Mouse (Mus musculus) liver, embryonic 14.5 days (tissue): Measurements from ENCODE around the gene Prr18. TPM values are rescaled to one million over a fixed set of nuclear protein-coding genes. Genes with fewer than 3 reads are reported as not detected.

ENCODE experiments used
- ATAC-seq: fragments of 200-750 bp; cut with Nextera tagmentation; 2 replicates; pipeline ENCODE4 v1.8.0; 2017; ENCODE audit warnings: moderate number of reproducible peaks, mild to moderate bottlenecking, moderate library complexity; ENCODE audit not compliant: insufficient read depth
- DNase-seq, 3 experiments: peaks; one replicate each; pipeline ENCODE4 v3.0.0-alpha.2; 2012 to 2013; ENCODE audit warnings: low read depth in 3 of 3, low spot score in 3 of 3
- H3K27ac ChIP-seq: fragments of 300-500 bp; sonication (generic); 2 replicates; pipeline ENCODE4 v1.5.1; 2014; ENCODE audit warnings: moderate library complexity, mild to moderate bottlenecking, control low read depth, inconsistent platforms
- H3K27me3 ChIP-seq: fragments of 300-500 bp; sonication (generic); 2 replicates; pipeline ENCODE4 v1.6.1; 2014; ENCODE audit warnings: mild to moderate bottlenecking, low read length, moderate library complexity; ENCODE audit not compliant: control insufficient read depth, insufficient read depth
- H3K36me3 ChIP-seq: fragments of 300-500 bp; sonication (generic); replicated peaks from 2 replicates; pipeline ENCODE4 v1.6.1; 2014; ENCODE audit warnings: low read depth; ENCODE audit not compliant: control insufficient read depth, insufficient read depth
- H3K4me1 ChIP-seq, 2 experiments: fragments of 200-500 bp in 1 of 2; fragments of 300-500 bp in 1 of 2; sonication (generic) in 1 of 2; replicated peaks; 2 replicates each; pipeline ENCODE4 v1.6.1; 2012 to 2014; ENCODE audit warnings: antibody characterized with exemption in 1 of 2, inconsistent platforms in 1 of 2, low read length in 1 of 2; ENCODE audit not compliant: control insufficient read depth in 2 of 2, insufficient read depth in 2 of 2
- H3K4me2 ChIP-seq: fragments of 300-500 bp; sonication (generic); 2 replicates; pipeline ENCODE4 v1.6.1; 2014; ENCODE audit warnings: low read depth, mild to moderate bottlenecking, control low read depth, moderate library complexity
- H3K4me3 ChIP-seq, 2 experiments: fragments of 200-500 bp in 1 of 2; fragments of 300-500 bp in 1 of 2; sonication (generic) in 1 of 2; 2 replicates each; pipeline ENCODE4 v1.5.1; 2012 to 2014; ENCODE audit warnings: low read depth in 2 of 2, low read length in 2 of 2, mild to moderate bottlenecking in 2 of 2, control low read depth in 1 of 2, inconsistent platforms in 1 of 2, moderate library complexity in 1 of 2; ENCODE audit not compliant: insufficient read depth in 1 of 2
- H3K9ac ChIP-seq: fragments of 300-500 bp; sonication (generic); replicated peaks from 2 replicates; pipeline ENCODE4 v1.6.1; 2014; ENCODE audit warnings: mild to moderate bottlenecking, control low read depth, moderate library complexity
- H3K9me3 ChIP-seq: fragments of 300-500 bp; sonication (generic); 2 replicates; pipeline ENCODE4 v1.6.1; 2016; ENCODE audit warnings: low read length, mixed read lengths; ENCODE audit not compliant: control insufficient read depth
- CTCF ChIP-seq: IDR thresholded peaks from 2 replicates; pipeline ENCODE4 v1.5.1; 2016; ENCODE audit warnings: antibody characterized with exemption, low read depth, control low read depth
- EP300 ChIP-seq: IDR thresholded peaks from 2 replicates; pipeline ENCODE4 v1.6.1; 2016; ENCODE audit warnings: antibody characterized with exemption, low read depth
- WGBS: fragments of 180-500 bp; shearing (Covaris S2); extraction: QIAGEN DNeasy Blood & Tissue Kit; methylation state at CpG from one replicate; pipeline ENCODE4 v1.1.7; 2014; ENCODE audit not compliant: insufficient replicate concordance; 5-methylcytosine and 5-hydroxymethylcytosine counted together
- polyA plus RNA-seq, 2 experiments: library from polyadenylated mRNA; depleted of rRNA in 1 of 2; stranded (reverse) in 1 of 2; unstranded in 1 of 2; fragments of >200 nt; fragmentation: Nextera tagmentation in 1 of 2; extraction: Ambion mirVana in 1 of 2; gene quantifications; 2 replicates each; pipeline versions ENCODE4 v1.2.1 to v1.2.3; 2012 to 2014

Prr18 gene
- polyA plus RNA-seq, 2 experiments: 0.03 TPM; not detected in 1

DNA sequence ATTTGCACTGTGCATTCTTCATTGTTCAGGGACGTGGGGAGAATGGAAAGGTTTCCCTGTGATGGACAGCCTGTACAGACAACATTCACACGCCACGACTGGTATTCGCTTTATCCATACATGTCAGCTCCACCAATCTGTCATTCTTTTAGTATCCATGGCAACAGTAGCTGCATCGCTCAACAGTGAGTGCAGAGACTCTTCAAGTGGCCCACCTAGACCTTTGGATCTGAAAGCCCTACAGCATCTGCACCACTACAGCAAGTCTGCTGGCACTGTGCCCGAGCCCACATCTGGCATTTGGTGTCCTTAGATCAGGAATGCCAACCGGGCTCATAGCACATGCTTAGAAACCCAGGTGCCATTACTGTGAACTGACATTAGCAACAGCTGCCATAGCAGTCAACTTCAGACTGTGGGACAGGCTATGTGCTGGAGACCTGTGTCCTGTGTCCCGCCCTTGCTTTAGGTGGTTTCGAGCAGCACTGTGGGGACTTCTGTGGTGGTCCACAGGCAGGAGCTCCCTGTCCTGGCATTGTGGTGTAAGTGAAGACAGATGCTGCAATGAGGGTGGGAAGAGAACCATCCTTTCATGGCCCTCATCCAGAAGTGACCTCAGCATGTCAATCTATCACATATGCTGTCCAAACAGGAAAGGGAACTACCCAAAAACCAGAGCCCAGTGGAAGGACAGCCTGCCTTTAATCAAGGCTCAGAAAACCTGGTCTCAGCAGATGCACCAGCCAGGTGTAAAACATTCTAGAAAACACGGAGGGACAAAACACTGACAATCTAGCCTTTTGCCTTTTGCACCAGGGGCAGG, 24.2 kb downstream of the Prr18 start:
- TF ChIP-seq EP300 (no peak), CTCF (no peak)
- no peaks in the 10 kb centered on the region for H3K36me3 ChIP-seq
- H3K9me3 ChIP-seq: no peaks in the 10 kb centered on the region
- H3K4me3 ChIP-seq: no peak overlapping the region
- WGBS: 58% methylated on average over 10 of the region's 10 CpGs
- H3K27me3 ChIP-seq: no peaks in the 10 kb centered on the region
- DNase-seq: no peak
- H3K9ac ChIP-seq: no peak overlapping the region
- ATAC-seq: no peak
- H3K4me2 ChIP-seq: no peak overlapping the region
- no peak overlapping the region for H3K27ac ChIP-seq
- no peaks in the 10 kb centered on the region for H3K4me1 ChIP-seq

DNA sequence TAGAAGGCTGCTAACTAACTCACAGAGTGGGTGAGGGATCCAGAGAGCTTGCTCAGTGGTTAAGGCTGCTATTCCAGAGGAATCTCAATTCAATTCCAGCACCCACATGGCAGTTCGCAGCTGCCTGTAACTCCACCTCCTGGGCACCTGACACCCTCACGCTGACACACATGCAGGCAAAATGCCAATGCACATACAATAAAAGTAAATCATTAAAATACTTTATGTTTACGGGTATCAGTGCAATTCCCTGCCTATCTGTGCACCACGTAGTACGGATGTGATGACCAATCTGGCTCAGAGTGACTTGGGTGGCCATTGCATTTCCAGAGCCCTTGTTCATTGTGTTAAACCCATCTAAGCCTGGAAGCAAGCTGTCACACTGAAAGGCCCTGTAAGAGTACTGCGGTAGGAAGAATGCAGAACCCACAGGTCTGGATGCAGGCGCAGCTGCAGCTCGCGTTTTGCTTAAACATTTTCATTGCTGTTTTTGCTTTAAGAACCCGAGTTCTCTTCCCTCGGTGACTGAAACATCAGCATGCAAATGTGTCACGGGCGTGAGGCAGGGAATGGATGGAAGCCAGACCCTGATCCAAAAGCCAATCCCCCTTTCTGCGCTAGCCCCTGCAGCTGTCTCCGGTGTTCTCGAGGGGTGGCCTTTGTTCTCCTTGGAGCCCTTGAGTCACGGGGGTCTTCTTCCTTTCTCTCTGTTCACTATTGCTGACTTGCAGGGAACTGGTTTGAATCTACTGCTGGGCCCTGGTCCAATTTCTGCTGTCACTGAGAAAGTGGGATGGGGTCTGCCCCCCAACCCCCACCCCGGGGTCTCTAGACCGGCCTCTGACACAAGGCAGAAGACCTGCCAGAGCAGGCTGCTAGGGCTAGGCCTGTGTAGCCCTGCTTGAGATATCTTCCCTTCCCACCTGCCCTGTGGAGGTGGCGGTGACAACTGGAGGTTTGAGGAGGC, 30.5 kb downstream of the Prr18 start:
- Histone ChIP-seq H3K9ac (no peak overlapping the region), H3K4me3 (no peak overlapping the region), H3K9me3 (no peaks in the 10 kb centered on the region), H3K4me1 (peaks cover 0 to 4% of the 10 kb centered on the region in 2 experiments; a peak in 1 of 4 replicates), H3K36me3 (no peaks in the 10 kb centered on the region), H3K4me2 (no peak overlapping the region), H3K27ac (no peak overlapping the region), H3K27me3 (no peaks in the 10 kb centered on the region)
- ATAC-seq (no peak), DNase-seq (no peak)
- no peak for TF ChIP-seq EP300
- TF ChIP-seq CTCF: no peak
- 46% methylated on average over 20 of the region's 20 CpGs for WGBS

DNA sequence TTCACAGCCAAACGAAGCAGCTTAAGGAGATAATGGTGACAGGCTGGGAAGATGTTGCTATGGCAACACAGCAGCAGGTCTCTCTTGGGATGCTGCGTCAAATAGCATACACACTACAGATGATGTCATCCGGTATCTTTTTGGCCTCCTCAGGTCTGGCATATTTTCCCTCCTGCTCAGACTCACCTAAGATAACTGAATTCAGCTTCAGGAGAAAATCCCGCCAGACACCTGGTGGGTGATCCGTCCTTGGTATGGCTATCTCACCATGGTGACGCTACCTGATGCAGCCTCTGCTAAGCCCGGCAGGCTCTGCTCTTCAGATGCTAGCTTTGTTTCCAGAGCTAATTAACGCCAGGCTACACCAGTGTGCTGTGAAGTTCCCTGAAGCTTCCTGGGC, 31.3 kb downstream of the Prr18 start:
- Histone ChIP-seq H3K27me3 (no peaks in the 10 kb centered on the region), H3K9ac (no peak overlapping the region), H3K9me3 (no peaks in the 10 kb centered on the region), H3K36me3 (no peaks in the 10 kb centered on the region), H3K27ac (no peak overlapping the region), H3K4me2 (no peak overlapping the region), H3K4me1 (peaks cover 0 to 4% of the 10 kb centered on the region in 2 experiments; a peak in 1 of 4 replicates), H3K4me3 (no peak overlapping the region)
- ATAC-seq (no peak), DNase-seq (no peak)
- TF ChIP-seq EP300: no peak
- no peak for TF ChIP-seq CTCF
- 47% methylated on average over 8 of the region's 8 CpGs for WGBS

DNA sequence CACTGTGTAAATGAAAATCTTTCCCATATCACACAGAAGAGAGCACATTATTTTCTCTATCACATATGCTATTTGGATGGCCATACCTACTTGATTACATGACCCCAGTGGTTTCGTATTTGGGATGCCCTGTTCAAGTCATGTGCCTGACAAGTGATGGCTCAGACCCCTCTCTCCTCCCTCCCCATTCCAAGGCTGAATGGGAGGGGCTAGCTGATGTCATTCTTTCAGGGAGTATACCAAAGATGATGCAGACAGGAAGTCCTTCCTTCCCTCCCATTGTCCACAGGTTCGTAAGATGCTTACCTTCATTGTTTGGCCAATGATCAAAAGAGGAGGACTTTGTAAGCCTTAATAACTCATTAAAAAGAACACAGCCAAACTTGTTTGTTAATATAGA, 31.9 kb downstream of the Prr18 start:
- Histone ChIP-seq H3K4me3 (no peak overlapping the region), H3K9ac (no peak overlapping the region), H3K27me3 (no peaks in the 10 kb centered on the region), H3K4me1 (peaks cover 0 to 4% of the 10 kb centered on the region in 2 experiments; a peak in 1 of 4 replicates), H3K9me3 (no peaks in the 10 kb centered on the region), H3K36me3 (no peaks in the 10 kb centered on the region), H3K27ac (no peak overlapping the region), H3K4me2 (no peak overlapping the region)
- no peak for TF ChIP-seq EP300
- no peak for TF ChIP-seq CTCF
- WGBS: 41% methylated on average over 2 of the region's 2 CpGs
- DNase-seq (no peak), ATAC-seq (no peak)
